Mouse (Mus musculus) stomach, postnatal 0 days (tissue): ENCODE measurements around the gene Jun. TPM values are rescaled to one million over a fixed set of nuclear protein-coding genes. Genes with fewer than 3 reads are reported as not detected.

Experiments
- ATAC-seq: fragments of 200-750 bp; cut with Nextera tagmentation; 2 replicates; pipeline ENCODE4 v1.8.0; 2017; ENCODE audit not compliant: low FRiP score, low TSS enrichment
- DNase-seq: peaks from one replicate; pipeline ENCODE4 v3.0.0-alpha.2; 2016; ENCODE audit warnings: low spot score
- H3K27ac ChIP-seq: fragments of 300-500 bp; sonication (generic); replicated peaks from 2 replicates; pipeline ENCODE4 v1.5.1; 2014; ENCODE audit warnings: mild to moderate bottlenecking, control low read depth
- H3K27me3 ChIP-seq: fragments of 300-500 bp; sonication (generic); 2 replicates; pipeline ENCODE4 v1.6.1; 2014; ENCODE audit warnings: low read length; ENCODE audit not compliant: control insufficient read depth, insufficient read depth
- H3K36me3 ChIP-seq: fragments of 300-500 bp; sonication (generic); 2 replicates; pipeline ENCODE4 v1.6.1; 2014; ENCODE audit warnings: low read length, mixed read lengths; ENCODE audit not compliant: control insufficient read depth, insufficient read depth
- H3K4me1 ChIP-seq: fragments of 300-500 bp; sonication (generic); replicated peaks from 2 replicates; pipeline ENCODE4 v1.6.1; 2014; ENCODE audit warnings: antibody characterized with exemption; ENCODE audit not compliant: control insufficient read depth, insufficient read depth
- H3K4me2 ChIP-seq: fragments of 300-500 bp; sonication (generic); replicated peaks from 2 replicates; pipeline ENCODE4 v1.6.1; 2014; ENCODE audit warnings: low read depth, mild to moderate bottlenecking, control low read depth, moderate library complexity
- H3K4me3 ChIP-seq: fragments of 300-500 bp; sonication (generic); 2 replicates; pipeline ENCODE4 v1.5.1; 2014; ENCODE audit warnings: low read depth, low read length, control low read depth
- H3K9ac ChIP-seq: fragments of 300-500 bp; sonication (generic); 2 replicates; pipeline ENCODE4 v1.6.1; 2014; ENCODE audit warnings: mild to moderate bottlenecking, low read length, control low read depth, mixed read lengths
- H3K9me3 ChIP-seq: fragments of 300-500 bp; sonication (generic); 2 replicates; pipeline ENCODE4 v1.6.1; 2016; ENCODE audit warnings: low read length; ENCODE audit not compliant: control insufficient read depth
- CTCF ChIP-seq: IDR thresholded peaks from 2 replicates; pipeline ENCODE4 v1.5.1; 2016; ENCODE audit warnings: antibody characterized with exemption, low read depth, mild to moderate bottlenecking, moderate library complexity
- EP300 ChIP-seq: optimal IDR thresholded peaks from 2 replicates; pipeline ENCODE3; 2016; ENCODE audit warnings: antibody characterized with exemption
- WGBS: fragments of 180-500 bp; shearing (Covaris S2); extraction: QIAGEN DNeasy Blood & Tissue Kit; methylation state at CpG from one replicate; pipeline ENCODE4 v1.1.7; 2014; 5-methylcytosine and 5-hydroxymethylcytosine counted together
- polyA plus RNA-seq: library from polyadenylated mRNA; unstranded; fragments of >200 nt; fragmentation: Nextera tagmentation; extraction: Ambion mirVana; gene quantifications from 2 replicates; pipeline ENCODE4 v1.2.1, GENCODE M21; 2015

Jun gene
- polyA plus RNA-seq, 1 experiment from 2014 or later, result 80.2 TPM

DNA sequence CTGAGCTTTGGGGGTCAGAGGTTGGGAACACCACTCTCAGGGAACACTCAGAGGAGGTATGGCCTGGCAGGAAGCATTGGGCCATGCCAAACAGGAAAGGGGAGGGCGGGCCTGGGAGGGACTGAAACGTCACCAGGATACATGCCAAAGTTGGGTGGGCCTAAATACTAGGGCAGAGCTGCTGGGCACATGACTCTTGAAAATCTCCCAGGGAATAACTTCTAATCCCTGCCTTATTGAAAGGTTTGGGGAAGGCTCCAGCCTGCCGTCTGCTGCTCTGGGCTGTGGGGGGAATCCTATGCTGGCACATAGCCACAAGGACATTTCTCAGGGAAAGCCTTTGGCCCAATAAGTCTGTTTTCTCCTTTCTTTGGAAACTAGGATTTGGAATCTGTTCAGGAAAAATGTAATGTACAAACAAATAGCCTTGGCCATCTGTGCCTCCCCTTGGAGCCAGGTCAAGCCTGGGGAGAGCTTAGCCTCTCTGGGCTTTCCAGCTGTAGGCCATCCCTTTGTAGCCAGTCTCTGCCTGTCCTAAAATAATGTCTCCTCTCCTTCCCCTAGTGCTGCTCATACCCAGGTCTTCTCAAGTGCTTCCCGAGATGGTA, 30.6 kb upstream of the Jun start:
- WGBS, result 23% methylated on average over 4 of the region's 4 CpGs
- DNase-seq (peak; percentile 87), ATAC-seq (peak; percentile 84)
- Histone ChIP-seq H3K4me3 (no peak overlapping the region), H3K9me3 (no peaks in the 10 kb centered on the region), H3K36me3 (no peaks in the 10 kb centered on the region), H3K4me1 (peaks cover 11% of the 10 kb centered on the region; the same call in 1 of the 2 replicates), H3K27me3 (no peaks in the 10 kb centered on the region), H3K27ac (peak overlapping the region; percentile 88), H3K4me2 (no peak overlapping the region), H3K9ac (no peak overlapping the region)
- TF ChIP-seq CTCF, result no peak
- peak; percentile 50 for TF ChIP-seq EP300

DNA sequence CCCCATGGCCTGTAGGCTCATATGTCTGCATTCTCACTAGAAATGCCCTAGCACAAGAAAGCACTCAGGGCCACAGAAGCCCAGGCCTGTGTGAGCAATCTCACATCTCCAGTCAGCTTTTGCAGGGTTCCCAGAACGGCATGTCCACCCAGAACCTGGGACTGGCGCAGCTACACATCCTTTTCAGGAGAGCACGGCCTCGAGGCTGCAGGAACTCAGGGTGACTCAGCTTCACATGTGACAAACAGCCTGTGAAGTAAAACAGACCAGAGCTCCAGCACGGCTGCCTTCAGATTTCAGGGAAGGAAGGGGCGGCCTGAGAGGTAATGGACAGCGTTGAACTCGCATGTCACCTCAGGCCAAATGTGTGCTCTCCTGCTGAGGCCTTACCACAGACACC, 29.6 kb upstream of the Jun start:
- Histone ChIP-seq H3K4me1 (peaks cover 11% of the 10 kb centered on the region; the same call in 1 of the 2 replicates), H3K27me3 (no peaks in the 10 kb centered on the region), H3K9ac (no peak overlapping the region), H3K27ac (peak overlapping the region; percentile 88), H3K4me2 (no peak overlapping the region), H3K4me3 (no peak overlapping the region), H3K36me3 (no peaks in the 10 kb centered on the region), H3K9me3 (no peaks in the 10 kb centered on the region)
- WGBS, result 30% methylated on average over 8 of the region's 8 CpGs
- DNase-seq (peak; percentile 35), ATAC-seq (peak; percentile 63; the same call in 1 of the 2 replicates)
- TF ChIP-seq CTCF, result 0 out of 2 replicates have a peak, but pooled peaks have one; percentile 10
- TF ChIP-seq EP300, result no peak

DNA sequence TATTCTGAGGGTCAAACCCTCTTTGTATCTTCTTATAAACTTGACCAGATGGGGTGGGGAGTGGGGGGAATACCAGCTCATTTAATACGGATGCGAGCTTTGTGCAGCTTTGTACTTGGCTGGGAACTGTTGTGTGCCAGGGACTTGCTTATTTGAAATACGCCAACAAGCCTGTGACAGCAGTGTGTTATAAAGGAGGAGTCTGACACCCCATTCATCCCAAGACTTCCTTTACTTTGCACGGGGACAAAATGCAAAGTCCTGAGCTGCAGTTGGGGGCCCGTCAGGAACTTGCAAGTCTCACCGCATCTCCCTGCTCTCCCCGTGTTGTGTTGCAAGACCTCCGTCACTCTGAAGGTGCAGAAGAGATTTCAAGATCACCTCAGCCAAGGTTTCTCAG, 26.6 kb upstream of the Jun start:
- H3K4me3 ChIP-seq, result no peak overlapping the region
- H3K27ac ChIP-seq, result no peak overlapping the region
- no peaks in the 10 kb centered on the region for H3K27me3 ChIP-seq
- no peak for ATAC-seq
- H3K4me2 ChIP-seq, result no peak overlapping the region
- TF ChIP-seq EP300 (no peak), CTCF (no peak)
- no peak overlapping the region for H3K9ac ChIP-seq
- DNase-seq, result no peak
- no peaks in the 10 kb centered on the region for H3K36me3 ChIP-seq
- H3K4me1 ChIP-seq, result peaks cover 11% of the 10 kb centered on the region; the same call in 1 of the 2 replicates
- 53% methylated on average over 8 of the region's 8 CpGs for WGBS
- H3K9me3 ChIP-seq, result no peaks in the 10 kb centered on the region

GRCm38 (mm10) chr4:95076279-95076678, 24.3 kb upstream of the Jun start:
- Histone ChIP-seq H3K4me2 (no peak overlapping the region), H3K9ac (no peak overlapping the region), H3K27ac (0 out of 2 replicates have a peak overlapping the region, but pooled peaks have one; percentile 5), H3K36me3 (no peaks in the 10 kb centered on the region), H3K4me3 (no peak overlapping the region), H3K4me1 (peaks cover 2% of the 10 kb centered on the region; the same call in 1 of the 2 replicates), H3K27me3 (no peaks in the 10 kb centered on the region), H3K9me3 (no peaks in the 10 kb centered on the region)
- ATAC-seq (0 out of 2 replicates have a peak, but pooled peaks have one; percentile 37), DNase-seq (no peak)
- WGBS, result 36% methylated on average over 14 of the region's 14 CpGs
- peak; percentile 74 for TF ChIP-seq EP300
- TF ChIP-seq CTCF, result no peak

- no peaks in the 10 kb centered on the region for H3K9me3 ChIP-seq
- H3K36me3 ChIP-seq, result no peaks in the 10 kb centered on the region
- H3K4me1 ChIP-seq, result no peaks in the 10 kb centered on the region
- 0 out of 2 replicates have a peak overlapping the region, but pooled peaks have one; percentile 5 for H3K27ac ChIP-seq
- no peak overlapping the region for H3K4me3 ChIP-seq
- no peaks in the 10 kb centered on the region for H3K27me3 ChIP-seq
- no peak for TF ChIP-seq CTCF
- TF ChIP-seq EP300, result no peak
- WGBS, result 64% methylated on average over 17 of the region's 17 CpGs
- no peak overlapping the region for H3K4me2 ChIP-seq
- H3K9ac ChIP-seq, result no peak overlapping the region
- ATAC-seq (peak; percentile 80), DNase-seq (peak; percentile 64)
Observed at GRCm38 (mm10) chr4:95075591-95076002, 23.6 kb upstream of the Jun start.

GRCm38 (mm10) chr4:95074319-95074718, 22.3 kb upstream of the Jun start:
- Histone ChIP-seq H3K4me2 (no peak overlapping the region), H3K4me3 (no peak overlapping the region), H3K4me1 (no peaks in the 10 kb centered on the region), H3K36me3 (no peaks in the 10 kb centered on the region), H3K9ac (no peak overlapping the region), H3K9me3 (no peaks in the 10 kb centered on the region), H3K27ac (no peak overlapping the region), H3K27me3 (no peaks in the 10 kb centered on the region)
- ATAC-seq (no peak), DNase-seq (no peak)
- TF ChIP-seq CTCF (no peak), EP300 (no peak)
- WGBS, result 79% methylated on average over 6 of the region's 6 CpGs
